Mouse (Mus musculus) adrenal gland, postnatal 14 days (tissue): ENCODE data around the gene Dock4. TPM values are rescaled to one million over a fixed set of nuclear protein-coding genes. Genes with fewer than 3 reads are reported as not detected.

Experiments used
- DNase-seq: peaks from one replicate; pipeline ENCODE4 v3.0.0; 2021; ENCODE audit warnings: mixed read lengths
- total RNA-seq: library from RNA; stranded (reverse); gene quantifications from 2 replicates; pipeline ENCODE4 v1.2.3, GENCODE M21; 2021

Dock4 gene
- total RNA-seq, 1 experiment from 2014 or later: 19.9 TPM

GRCm38 (mm10) chr12:40887496-40887895 lies 441.7 kb downstream of the Dock4 start:
- DNase-seq: no peak

GRCm38 (mm10) chr12:40888261-40888791 lies 442.6 kb downstream of the Dock4 start:
- no peak for DNase-seq

GRCm38 (mm10) chr12:40888829-40889228 lies 443.1 kb downstream of the Dock4 start:
- DNase-seq: no peak

- DNase-seq: no peak
Observed at GRCm38 (mm10) chr12:40889534-40889933, 443.8 kb downstream of the Dock4 start.

- no peak for DNase-seq
Observed at GRCm38 (mm10) chr12:40891168-40891567, 445.4 kb downstream of the Dock4 start.

GRCm38 (mm10) chr12:40893741-40894140 lies 448.0 kb downstream of the Dock4 start:
- DNase-seq: no peak

GRCm38 (mm10) chr12:40894695-40895094 lies 448.9 kb downstream of the Dock4 start:
- no peak for DNase-seq

Other genes starting within 250 kb of the Dock4 start
- 0.26 TPM in 1 of 2 replicates, not detected in the other for gene Lsmem1, start 246.5 kb upstream of the Dock4 start, total RNA-seq
- 155 and 156 TPM in 2 replicates for gene Ifrd1, start 197.4 kb upstream of the Dock4 start, total RNA-seq
- gene Zfp277, start 50 bp upstream of the Dock4 start, total RNA-seq: 15.4 and 18.0 TPM in 2 replicates